Mouse (Mus musculus) B cell, adult 62 days (primary cell): ENCODE measurements around the gene Rabac1. TPM values are rescaled to one million over a fixed set of nuclear protein-coding genes. Genes with fewer than 3 reads are reported as not detected.

Source experiments
- total RNA-seq: library from RNA; stranded (reverse); gene quantifications from 4 replicates; pipeline ENCODE4 v1.2.4, GENCODE M21; 2023

The Rabac1 gene
- 169 to 194 TPM (median 186 TPM) in 4 replicates for total RNA-seq

GRCm38 (mm10) chr7:24971972-24972893, at the start of gene Rabac1:
Gene Rabac1 (minus strand): TSS chr7:24972754.

GRCm38 (mm10) chr7:25005421-25006065, 33.0 kb upstream of the Rabac1 start, which contains the start of gene Atp1a3:
Gene Atp1a3 (minus strand): TSS chr7:25005958.

DNA sequence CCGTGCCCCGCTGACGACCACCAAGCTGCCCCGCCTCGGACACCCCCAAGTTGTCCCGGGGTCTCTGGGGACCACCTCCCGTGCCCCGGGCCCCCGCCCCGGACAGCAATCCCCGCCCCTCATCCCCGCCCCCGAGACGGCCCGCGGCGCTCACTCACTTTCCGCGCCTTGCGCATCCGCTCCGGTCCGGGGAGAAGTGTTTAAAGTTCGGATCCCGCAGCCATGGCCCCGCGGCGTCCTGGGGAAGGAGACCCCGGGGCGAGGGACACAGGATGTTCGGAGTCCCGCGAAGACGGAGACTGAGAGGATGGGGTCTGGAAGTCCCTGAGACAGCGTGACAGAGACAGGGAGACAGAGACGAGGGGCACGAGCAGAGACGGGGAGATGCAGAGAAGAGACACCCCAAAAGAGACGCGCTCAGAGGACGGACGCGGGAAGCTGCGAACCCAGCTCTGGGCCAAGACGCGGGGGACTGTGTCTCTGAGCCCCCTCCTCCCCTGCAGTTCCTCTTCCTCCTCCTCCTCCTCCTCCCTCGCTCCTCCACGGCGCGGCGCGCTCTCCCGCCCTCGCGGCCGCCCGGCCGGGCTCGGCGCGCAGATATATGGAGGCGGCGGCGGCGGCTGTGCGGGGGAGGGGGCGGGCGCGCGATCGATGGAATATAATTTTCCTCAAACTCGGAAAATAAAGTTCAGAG, 28.1 kb downstream of the Rabac1 start, which contains the start of gene Gm4881:
TSS of gene Gm4881 (minus strand) at position 238 of the 694 bp plus-strand sequence.

Other genes with a start within 250 kb of the Rabac1 start
- not detected in 4 replicates for gene Gm4763, start 245.8 kb downstream of the Rabac1 start, total RNA-seq
- 0.19 to 0.55 TPM (median 0.33 TPM) in 3 of 4 replicates, not detected in the other for gene Cd177, start 212.4 kb downstream of the Rabac1 start, total RNA-seq
- gene Ceacam10, start 195.5 kb downstream of the Rabac1 start, total RNA-seq, result not detected in 4 replicates
- gene Gm9844, start 110.5 kb downstream of the Rabac1 start, total RNA-seq, result 2.1 to 3.0 TPM in 2 of 4 replicates, not detected in the others
- gene Lypd4, start 102.8 kb downstream of the Rabac1 start, total RNA-seq, result not detected in 4 replicates
- gene Dmrtc2, start 102.7 kb downstream of the Rabac1 start, total RNA-seq, result not detected in 4 replicates
- 2,598 to 2,748 TPM (median 2,653 TPM) in 4 replicates for gene Rps19, start 88.4 kb downstream of the Rabac1 start, total RNA-seq
- 1,659 to 1,744 TPM (median 1,696 TPM) in 4 replicates for gene Cd79a, start 75.4 kb downstream of the Rabac1 start, total RNA-seq
- gene Arhgef1, start 69.8 kb downstream of the Rabac1 start, total RNA-seq, result 1,204 to 1,300 TPM (median 1,213 TPM) in 4 replicates
- gene Gm4881, start 28.3 kb downstream of the Rabac1 start, total RNA-seq, result not detected in 4 replicates
- 0.39 to 0.54 TPM (median 0.50 TPM) in 3 of 4 replicates, not detected in the other for gene Atp1a3, start 33.2 kb upstream of the Rabac1 start, total RNA-seq
- 1.8 to 4.9 TPM (median 3.5 TPM) in 4 replicates for gene Grik5, start 99.6 kb upstream of the Rabac1 start, total RNA-seq
- gene Zfp574, start 99.8 kb upstream of the Rabac1 start, total RNA-seq, result 11.8 to 16.2 TPM (median 13.1 TPM) in 4 replicates
- 169 to 195 TPM (median 186 TPM) in 4 replicates for gene Pou2f2, start 207.0 kb upstream of the Rabac1 start, total RNA-seq
- gene Dedd2, start 247.9 kb upstream of the Rabac1 start, total RNA-seq, result 95.4 to 116 TPM (median 97.6 TPM) in 4 replicates
- gene Zfp526, start 248.7 kb upstream of the Rabac1 start, total RNA-seq, result 13.8 to 17.0 TPM (median 15.0 TPM) in 4 replicates